Mouse (Mus musculus) CD4-positive helper T cell, adult 2 months (primary cell): ENCODE results near the gene Clasrp.
"Not testable (repeated sequence)": the region's sequence is repeated elsewhere in the genome, so short reads cannot be mapped to it uniquely, and the experiment has no call there.

Source experiments
- DNase-seq: peaks from one replicate; pipeline ENCODE4 v3.0.0-alpha.2; 2012; ENCODE audit warnings: low read depth, missing footprints, low spot score

Gene Clasrp

GRCm38 (mm10) chr7:19609641-19610332 is 5.5 kb upstream of the Clasrp start:
- DNase-seq: no peak

GRCm38 (mm10) chr7:19607291-19607690 is 3.0 kb upstream of the Clasrp start:
- no peak for DNase-seq

GRCm38 (mm10) chr7:19604606-19605214 is 424 bp upstream of the Clasrp start:
- DNase-seq: not testable (repeated sequence)

GRCm38 (mm10) chr7:19603055-19603454 is 1.2 kb downstream of the Clasrp start:
- DNase-seq: no peak

- no peak for DNase-seq
These were observed 3.7 kb downstream of the Clasrp start for GRCm38 (mm10) chr7:19600562-19600961.

GRCm38 (mm10) chr7:19593061-19593730 is 11.1 kb downstream of the Clasrp start:
- DNase-seq: no peak

GRCm38 (mm10) chr7:19589917-19590316 is 14.4 kb downstream of the Clasrp start:
- DNase-seq: peak; percentile 75

GRCm38 (mm10) chr7:19589207-19589606 is 15.1 kb downstream of the Clasrp start:
- peak; percentile 38 for DNase-seq

- DNase-seq: no peak
These were observed 18.0 kb downstream of the Clasrp start for GRCm38 (mm10) chr7:19586269-19586668.

- DNase-seq: no peak
These were observed 23.7 kb downstream of the Clasrp start for GRCm38 (mm10) chr7:19580634-19581033.

GRCm38 (mm10) chr7:19579751-19580150 is 24.5 kb downstream of the Clasrp start:
- DNase-seq: no peak

- DNase-seq: no peak
These were observed 25.9 kb downstream of the Clasrp start for GRCm38 (mm10) chr7:19578436-19578835.

- DNase-seq: no peak
These were observed 26.3 kb downstream of the Clasrp start for GRCm38 (mm10) chr7:19577877-19578414.

- DNase-seq: peak; percentile 58
These were observed 27.0 kb downstream of the Clasrp start, which contains the start of the genes Zfp296 and Gemin7 for GRCm38 (mm10) chr7:19577141-19577852. Gene Zfp296 (plus strand): TSS chr7:19577287. Gene Gemin7 (minus strand): TSS chr7:19577595.

GRCm38 (mm10) chr7:19575559-19575958 is 28.7 kb downstream of the Clasrp start:
- DNase-seq: no peak

- DNase-seq: no peak
These were observed 30.5 kb downstream of the Clasrp start for GRCm38 (mm10) chr7:19573776-19574140.

- DNase-seq: peak; percentile 89
These were observed 31.1 kb downstream of the Clasrp start for GRCm38 (mm10) chr7:19572926-19573775.

GRCm38 (mm10) chr7:19569647-19570046 is 34.6 kb downstream of the Clasrp start:
- no peak for DNase-seq

GRCm38 (mm10) chr7:19567426-19567825 is 36.9 kb downstream of the Clasrp start:
- DNase-seq: no peak

GRCm38 (mm10) chr7:19565803-19566202 is 38.5 kb downstream of the Clasrp start:
- DNase-seq: no peak

- DNase-seq: no peak
These were observed 39.8 kb downstream of the Clasrp start for GRCm38 (mm10) chr7:19564455-19564854.
